Mouse (Mus musculus): Measurements from ENCODE around the gene Magt1.
"Not testable (repeated sequence)": the region's sequence is repeated elsewhere in the genome, so short reads cannot be mapped to it uniquely, and the experiment has no call there.

Magt1 gene

DNA sequence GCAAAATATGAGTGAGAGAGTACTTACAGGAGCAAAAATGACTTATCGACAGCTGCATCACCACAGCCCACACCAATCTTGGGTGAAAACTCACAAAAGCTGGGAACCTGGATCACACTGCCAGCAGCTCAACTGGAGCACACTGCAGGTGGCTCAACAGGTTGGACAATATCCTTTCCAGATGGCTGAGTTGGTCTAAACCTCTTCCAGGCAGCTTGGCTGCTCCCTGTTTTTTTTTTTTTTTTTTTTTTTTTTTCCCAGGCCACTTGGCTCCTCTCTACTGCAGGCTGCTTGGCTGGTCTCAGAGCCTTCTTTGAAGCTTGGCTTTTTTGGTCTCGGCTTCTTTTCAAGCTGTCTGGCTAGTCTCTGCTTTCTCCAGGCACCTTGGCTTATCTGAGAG lies 57.7 kb downstream of the Magt1 start:
- no peak for DNase-seq (ENCODE audit: low spot score in 2 of 2)

DNA sequence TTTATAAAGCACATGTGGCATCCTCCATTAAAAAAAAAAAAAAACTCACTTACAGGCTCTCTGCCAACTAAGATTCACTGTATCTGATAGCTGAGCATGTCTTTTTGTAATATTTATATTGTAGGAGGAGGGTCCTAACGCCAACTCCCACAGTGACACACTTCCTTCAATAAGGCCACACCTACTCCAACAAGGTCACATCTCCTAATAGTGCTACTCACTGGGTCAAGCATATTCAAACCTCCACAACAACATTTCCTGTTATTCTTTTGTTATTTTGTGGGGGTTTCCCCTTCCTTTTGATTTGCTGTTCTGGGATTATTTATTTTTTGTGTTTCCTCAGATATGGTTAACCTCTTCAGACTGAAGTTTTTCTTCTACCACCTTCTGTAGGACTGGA lies 65.3 kb downstream of the Magt1 start:
- no peak for DNase-seq (ENCODE audit: low spot score in 2 of 2)

DNA sequence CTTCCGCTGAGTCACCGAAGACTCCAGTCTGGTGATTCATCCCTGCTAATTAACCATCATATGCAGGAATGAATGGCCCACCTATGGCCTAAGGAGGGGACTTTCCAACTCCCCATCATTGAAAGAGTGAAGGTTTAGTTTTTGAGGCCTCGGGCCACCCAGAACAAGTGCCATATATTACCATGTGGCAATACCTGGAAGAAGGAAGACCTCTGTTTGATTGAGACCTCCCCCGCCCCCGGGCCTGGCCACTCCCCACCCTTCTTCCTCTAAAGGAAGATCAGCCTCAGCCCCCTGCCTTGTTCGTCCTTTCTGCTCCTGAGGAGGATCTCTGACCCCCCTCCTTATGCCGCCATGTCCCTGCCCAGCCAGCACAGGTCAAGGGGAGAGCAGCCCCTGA lies 72.5 kb downstream of the Magt1 start:
- no peak for DNase-seq (ENCODE audit: low spot score in 2 of 2)

DNA sequence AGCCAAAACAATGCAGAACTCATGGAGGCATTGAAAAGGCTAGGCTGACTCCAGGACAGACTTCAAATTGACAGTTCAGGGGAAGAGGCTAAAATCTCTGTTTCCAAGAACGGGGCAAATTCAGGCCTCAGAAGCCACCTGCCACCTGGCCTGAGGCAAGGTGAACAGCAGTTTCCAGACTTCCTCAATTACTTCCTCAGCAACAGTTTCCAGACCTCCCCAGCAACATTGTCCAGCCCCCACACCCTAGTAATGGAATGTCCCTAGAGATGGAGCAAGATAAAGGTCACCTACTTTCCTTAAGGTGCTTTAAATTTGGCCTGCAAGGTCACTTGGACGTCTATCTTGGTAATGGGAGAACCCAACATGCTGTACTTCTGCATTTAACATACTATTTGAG lies 74.0 kb downstream of the Magt1 start:
- DNase-seq (ENCODE audit: low spot score in 2 of 2): no peak

DNA sequence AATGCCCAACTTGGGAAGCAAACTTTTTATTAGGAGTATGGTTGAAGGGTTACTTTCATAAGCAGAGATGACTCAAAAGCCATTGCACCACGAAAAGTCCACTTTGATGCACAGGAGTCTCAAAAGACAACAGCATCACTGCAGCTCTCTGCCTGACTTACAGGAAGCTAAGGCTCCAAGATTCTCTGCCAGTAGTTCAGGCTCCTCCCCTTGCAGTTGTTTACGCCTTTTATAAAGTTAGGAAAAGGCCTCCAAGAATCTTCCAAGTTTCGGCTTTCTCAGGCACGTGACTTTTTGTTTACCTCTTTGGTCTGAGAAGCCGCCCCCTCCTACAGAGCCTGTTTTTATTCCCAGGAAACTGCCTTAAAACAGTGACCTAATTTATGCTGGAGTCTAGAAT lies 77.4 kb downstream of the Magt1 start:
- no peak for DNase-seq (ENCODE audit: low spot score in 2 of 2)

DNA sequence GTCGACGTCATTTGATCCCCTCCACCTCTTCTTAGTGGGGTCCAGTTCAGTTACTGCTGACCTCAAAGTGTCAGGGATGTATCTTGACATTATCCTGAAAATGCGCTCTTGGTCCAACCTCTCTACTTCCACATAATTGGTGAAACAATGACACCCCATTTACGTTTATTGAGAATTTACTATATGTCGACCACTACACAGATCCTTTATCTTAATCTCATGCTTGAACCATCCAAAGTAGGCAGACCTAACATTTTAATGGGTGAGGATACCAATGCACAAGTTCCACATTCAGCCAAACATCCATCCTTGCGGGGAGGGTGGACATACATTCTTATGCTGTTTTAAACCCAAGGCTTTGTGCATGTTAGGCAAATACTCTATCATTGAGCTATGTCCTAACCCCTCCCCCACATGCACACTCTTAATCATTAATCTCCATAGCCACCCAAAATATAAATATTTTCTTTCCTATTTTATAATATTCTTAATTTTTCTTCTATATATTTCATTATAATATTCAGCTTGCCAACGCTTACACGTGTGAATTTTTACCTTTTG lies 82.1 kb downstream of the Magt1 start:
- no peak for DNase-seq (ENCODE audit: low spot score in 2 of 2)

DNA sequence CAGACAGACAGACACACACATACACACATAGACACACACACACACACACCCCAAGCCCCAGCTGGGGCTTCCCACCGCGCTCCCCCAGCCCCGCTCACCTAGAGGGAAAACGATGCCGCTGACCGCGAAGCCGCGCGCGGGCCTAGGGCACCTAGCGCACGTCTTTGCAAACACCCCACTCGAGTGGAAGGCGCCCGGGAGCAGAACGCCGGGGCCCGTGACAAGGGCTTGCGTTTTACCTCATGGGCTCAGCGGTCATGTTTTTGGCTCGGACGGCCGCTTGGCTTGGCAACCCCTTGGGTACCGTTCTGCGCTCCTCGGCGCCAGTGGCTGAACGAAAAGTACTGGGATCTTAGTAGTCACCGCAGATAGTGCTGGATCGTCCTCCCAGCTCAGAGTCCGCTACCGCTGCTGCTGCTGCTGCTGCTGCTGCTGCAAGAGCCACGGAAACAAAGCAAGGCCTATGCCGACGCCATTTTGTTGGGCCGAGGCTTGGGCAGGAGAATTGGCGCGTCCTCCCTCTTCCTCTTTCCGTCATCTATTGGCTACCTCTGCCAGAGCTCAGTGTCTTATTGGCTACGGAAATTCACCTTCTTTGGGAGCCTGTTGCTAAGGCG lies 82.7 kb downstream of the Magt1 start, which contains the start of gene Atrx:
Atrx (minus strand) TSS at position 543 of the 617 bp plus-strand sequence.
- DNase-seq (ENCODE audit: low spot score in 2 of 2): peak; percentile 66 to 71

DNA sequence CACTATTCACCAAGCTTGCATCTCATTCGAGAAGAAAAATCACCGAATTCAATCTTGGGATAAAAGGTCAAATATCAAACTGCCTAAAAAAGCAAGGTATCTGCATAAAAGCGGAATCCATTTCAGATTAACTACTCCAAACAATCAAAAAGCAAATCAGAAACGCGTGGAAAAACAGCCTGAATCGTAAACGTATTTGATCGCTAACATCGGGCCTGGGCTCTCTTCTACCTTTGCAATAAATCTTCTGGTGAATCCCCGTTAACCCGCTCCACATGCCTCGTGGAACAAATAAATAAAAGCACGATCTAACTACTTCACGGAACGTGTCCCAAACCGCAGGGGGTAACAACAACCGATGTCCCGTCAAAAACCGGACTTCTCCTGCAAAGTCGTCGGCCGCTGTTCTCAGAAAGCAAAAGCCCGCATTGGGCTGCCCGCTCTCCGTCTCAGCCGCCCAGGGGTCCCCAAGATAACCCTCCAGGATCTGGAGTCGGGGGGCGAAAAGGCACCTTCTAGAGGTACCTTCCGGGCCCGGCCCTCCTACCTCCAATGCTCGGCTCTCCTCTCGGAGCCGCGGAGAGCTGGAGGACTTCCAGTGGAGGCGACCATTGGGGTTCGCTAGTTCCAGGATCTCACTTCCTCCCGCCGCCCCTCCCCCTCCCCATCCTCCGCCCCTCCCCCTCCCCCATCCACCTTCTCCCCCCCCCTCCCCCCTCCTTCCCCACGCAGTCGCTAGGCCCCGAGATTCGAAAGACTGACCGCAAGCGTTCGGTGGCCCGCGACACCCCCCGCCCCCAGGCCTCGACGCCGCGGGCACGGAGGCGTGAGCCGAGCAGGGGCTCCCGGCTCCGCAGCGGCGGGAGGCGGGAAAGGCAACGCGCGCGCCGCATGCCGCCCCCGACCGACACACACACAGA lies 83.5 kb downstream of the Magt1 start:
- peak in 1 of 2 experiments; percentile 17 for DNase-seq (ENCODE audit: low spot score in 2 of 2)

DNA sequence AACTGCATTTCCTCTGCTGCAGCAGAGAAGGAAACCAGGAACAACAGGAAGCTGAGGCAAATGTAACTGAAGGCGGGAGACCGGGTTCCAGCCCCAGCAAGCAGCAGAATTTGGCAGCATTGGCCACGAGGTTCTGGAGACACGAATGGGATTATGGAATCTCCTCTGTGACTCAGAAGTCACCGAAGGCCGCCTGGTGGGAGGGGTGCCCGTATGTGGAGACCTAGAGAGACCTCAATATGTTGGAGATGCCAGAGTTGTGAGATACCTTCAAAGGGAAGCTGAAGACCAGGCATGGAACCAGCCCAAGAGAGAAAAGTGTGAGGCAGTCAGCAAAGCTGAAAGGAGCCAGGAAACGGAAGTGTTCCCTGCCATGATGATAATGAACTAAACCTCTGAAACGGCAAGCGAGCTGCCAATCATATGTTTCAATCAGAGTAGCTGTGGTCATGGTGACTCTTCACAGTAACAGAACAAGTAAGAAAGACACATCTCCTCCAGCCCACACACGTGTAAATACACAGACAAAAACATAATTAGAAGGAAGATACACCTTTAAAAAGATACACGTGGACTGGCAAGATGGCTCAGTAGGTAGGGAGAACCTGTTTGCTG lies 85.5 kb downstream of the Magt1 start:
- DNase-seq (ENCODE audit: low spot score in 2 of 2): no peak

DNA sequence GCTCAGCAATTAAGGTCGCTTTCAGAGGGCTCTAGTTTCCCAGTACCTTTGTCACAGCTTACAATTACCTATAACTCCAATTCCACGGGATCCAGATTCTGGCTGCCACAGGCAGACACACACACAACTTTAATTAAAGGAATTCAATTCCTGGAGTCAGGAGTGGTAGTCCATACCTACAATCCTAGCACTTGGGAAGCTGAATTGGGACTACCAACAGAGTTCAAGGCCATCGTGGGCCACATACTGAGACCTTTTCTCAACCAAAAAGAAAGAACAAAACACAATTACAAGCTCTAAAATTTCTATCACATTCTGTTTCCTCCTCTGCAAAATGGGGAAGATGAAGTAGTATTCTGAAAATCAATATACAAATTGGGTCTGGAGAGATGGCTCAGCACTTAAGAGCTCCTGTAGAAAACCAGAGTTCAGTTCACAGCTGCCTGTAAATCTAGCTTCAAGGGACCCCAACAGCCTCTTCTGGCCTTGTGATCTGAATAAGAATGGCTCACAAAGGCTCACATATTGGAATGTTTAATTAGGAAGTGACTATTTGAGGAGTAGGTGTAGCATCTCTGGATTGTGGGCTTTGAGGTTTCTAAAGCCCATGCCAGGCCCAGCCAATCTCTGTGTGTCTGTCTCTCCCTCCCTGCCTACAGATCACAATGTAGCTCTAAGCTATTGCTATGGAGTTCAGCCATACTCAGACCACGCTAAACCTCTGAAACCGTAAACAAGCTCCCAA lies 87.2 kb downstream of the Magt1 start:
- no peak for DNase-seq (ENCODE audit: low spot score in 2 of 2)

DNA sequence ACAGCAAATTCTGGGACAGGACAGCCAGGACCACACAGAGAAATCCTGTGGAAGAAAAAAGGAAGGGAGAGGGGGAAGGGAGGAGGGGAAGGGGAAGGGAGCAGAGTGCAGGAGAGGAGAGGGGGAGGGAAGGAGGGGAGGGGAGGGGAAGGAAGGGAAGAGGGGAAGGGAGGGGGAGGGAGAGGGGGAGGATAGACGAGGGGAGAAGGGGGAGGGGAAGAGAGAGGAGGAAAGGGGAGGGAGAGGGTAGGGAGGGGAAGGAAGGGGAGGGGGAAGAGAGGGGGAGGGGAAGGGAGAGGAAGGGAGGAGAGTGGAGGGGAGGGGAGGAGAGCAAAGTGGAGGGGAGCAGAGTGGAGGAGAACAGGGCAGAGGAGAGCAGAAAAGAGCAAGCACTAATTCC lies 87.8 kb downstream of the Magt1 start:
- no peak for DNase-seq (ENCODE audit: low spot score in 2 of 2)

DNA sequence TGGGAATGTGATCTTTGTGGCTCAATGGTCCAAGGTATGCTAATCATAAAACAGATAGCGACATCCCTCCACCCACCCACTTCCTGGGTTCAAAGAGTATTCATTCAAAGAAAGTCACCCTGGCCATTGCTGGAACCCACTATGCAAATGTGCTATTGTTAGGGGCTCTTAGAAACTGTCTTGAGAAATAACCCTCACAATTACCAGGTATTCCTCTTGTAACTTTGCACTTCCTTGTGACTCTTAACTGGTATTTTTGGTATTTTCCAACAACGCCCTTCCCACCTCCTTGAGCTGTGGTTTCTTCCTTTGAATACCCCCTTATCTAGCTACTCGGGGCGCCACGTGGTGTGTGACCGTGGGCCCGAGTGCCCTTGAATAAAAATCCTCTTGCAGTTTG lies 88.7 kb downstream of the Magt1 start:
- not testable (repeated sequence) for DNase-seq (ENCODE audit: low spot score in 2 of 2)

DNA sequence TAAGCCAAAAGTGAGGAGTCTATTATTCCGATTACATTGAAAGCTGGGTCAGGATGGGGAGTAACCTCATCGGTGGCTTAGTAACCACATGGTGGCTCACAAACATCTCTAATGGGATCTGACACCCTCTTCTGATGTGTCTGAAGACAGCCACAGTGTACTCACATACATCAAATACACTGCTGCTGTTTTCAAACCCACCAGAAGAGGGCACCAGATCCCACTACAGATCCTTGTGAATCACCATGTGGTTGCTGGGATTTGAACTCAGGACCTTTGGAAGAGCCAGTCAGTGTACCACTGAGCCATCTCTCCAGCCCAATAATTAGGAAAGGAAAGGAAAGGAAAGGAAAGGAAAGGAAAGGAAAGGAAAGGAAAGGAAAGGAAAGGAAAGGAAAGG lies 90.3 kb downstream of the Magt1 start:
- no peak for DNase-seq (ENCODE audit: low spot score in 2 of 2)
